Mouse (Mus musculus) MEL (cell line): Measurements from ENCODE around the gene B430305J03Rik. TPM values are rescaled to one million over a fixed set of nuclear protein-coding genes. Genes with fewer than 3 reads are reported as not detected.

Experiments
- DNase-seq: peaks from one replicate; pipeline ENCODE4 v3.0.0; 2011; ENCODE audit warnings: low read depth, low spot score
- H3K27ac ChIP-seq: 2 replicates; pipeline ENCODE4 v1.5.1; 2012; ENCODE audit warnings: low read depth, mild to moderate bottlenecking, control low read depth, low read length, moderate library complexity; ENCODE audit not compliant: control insufficient read depth
- H3K27me3 ChIP-seq, 2 experiments: fragments of 150-350 bp in 1 of 2; sonication (generic) in 1 of 2; 2 replicates each; pipeline ENCODE4 v1.6.1; 2012; ENCODE audit warnings: low read length in 2 of 2, mild to moderate bottlenecking in 2 of 2, improper control_type of control experiment in 1 of 2, moderate library complexity in 1 of 2; ENCODE audit not compliant: insufficient read depth in 2 of 2, control insufficient read depth in 1 of 2
- H3K36me3 ChIP-seq, 2 experiments: 2 replicates each; pipeline ENCODE4 v1.6.1; 2012 to 2014; ENCODE audit warnings: low read length in 2 of 2, improper control_type of control experiment in 1 of 2, inconsistent platforms in 1 of 2, mild to moderate bottlenecking in 1 of 2; ENCODE audit not compliant: insufficient read depth in 2 of 2, control insufficient read depth in 1 of 2
- H3K4me1 ChIP-seq, 2 experiments: fragments of 150-350 bp in 1 of 2; sonication (generic) in 1 of 2; 2 replicates each; pipeline ENCODE4 v1.6.1; 2012; ENCODE audit warnings: low read length in 2 of 2, improper control_type of control experiment in 1 of 2, mild to moderate bottlenecking in 1 of 2; ENCODE audit not compliant: insufficient read depth in 2 of 2, control insufficient read depth in 1 of 2
- H3K4me3 ChIP-seq, 2 experiments: fragments of 150-350 bp in 1 of 2; sonication (generic) in 1 of 2; 2 replicates each; pipeline ENCODE4 v1.5.1; 2012; ENCODE audit warnings: low read depth in 2 of 2, low read length in 2 of 2, mild to moderate bottlenecking in 2 of 2, moderate library complexity in 2 of 2, control low read depth in 1 of 2, improper control_type of control experiment in 1 of 2; ENCODE audit not compliant: control insufficient read depth in 1 of 2, insufficient read depth in 1 of 2
- H3K79me2 ChIP-seq: 2 replicates; pipeline ENCODE4 v1.6.1; 2012; ENCODE audit warnings: mild to moderate bottlenecking, low read length, moderate library complexity; ENCODE audit not compliant: control insufficient read depth, poor library complexity, insufficient read depth
- H3K9ac ChIP-seq: 2 replicates; pipeline ENCODE4 v1.6.1; 2012; ENCODE audit warnings: low read depth, mild to moderate bottlenecking, control low read depth, low read length, moderate library complexity; ENCODE audit not compliant: control insufficient read depth, poor library complexity, severe bottlenecking
- H3K9me3 ChIP-seq: fragments of 150-350 bp; sonication (generic); replicated peaks from 2 replicates; pipeline ENCODE4 v1.6.1; 2012; ENCODE audit warnings: mild to moderate bottlenecking, low read length, improper control_type of control experiment, moderate library complexity; ENCODE audit not compliant: insufficient read depth
- BHLHE40 ChIP-seq: IDR thresholded peaks from 2 replicates; pipeline ENCODE4 v1.6.1; 2012; ENCODE audit warnings: low read depth, mild to moderate bottlenecking, inconsistent platforms, low read length, improper control_type of control experiment, borderline replicate concordance
- CHD2 ChIP-seq: IDR thresholded peaks from 2 replicates; pipeline ENCODE4 v1.6.1; 2011; ENCODE audit warnings: low read length, improper control_type of control experiment
- ELF1 ChIP-seq: IDR thresholded peaks from 2 replicates; pipeline ENCODE4 v1.6.1; 2014; ENCODE audit warnings: low read depth, mild to moderate bottlenecking, inconsistent platforms, low read length, improper control_type of control experiment, moderate library complexity
- EP300 ChIP-seq, 2 experiments: IDR thresholded peaks; 2 replicates each; pipeline ENCODE4 v1.6.1; 2011; ENCODE audit warnings: improper control_type of control experiment in 2 of 2, low read length in 2 of 2, low read depth in 1 of 2, mild to moderate bottlenecking in 1 of 2
- ETS1 ChIP-seq: IDR thresholded peaks from 2 replicates; pipeline ENCODE4 v1.6.1; 2012; ENCODE audit warnings: low read depth, mild to moderate bottlenecking, inconsistent platforms, low read length, improper control_type of control experiment, moderate library complexity
- GABPA ChIP-seq: IDR thresholded peaks from 2 replicates; pipeline ENCODE4 v1.6.1; 2012; ENCODE audit warnings: low read depth, mild to moderate bottlenecking, inconsistent platforms, low read length, improper control_type of control experiment, moderate library complexity
- GATA1 ChIP-seq: IDR thresholded peaks from 2 replicates; pipeline ENCODE4 v1.6.1; 2011; ENCODE audit warnings: low read depth, low read length, improper control_type of control experiment
- MYB ChIP-seq: IDR thresholded peaks from 2 replicates; pipeline ENCODE4 v1.6.1; 2011; ENCODE audit warnings: mild to moderate bottlenecking, low read depth, low read length, improper control_type of control experiment
- NRF1 ChIP-seq: IDR thresholded peaks from 2 replicates; pipeline ENCODE4 v1.6.1; 2014; ENCODE audit warnings: low read depth, mild to moderate bottlenecking, inconsistent platforms, low read length, improper control_type of control experiment, moderate library complexity; ENCODE audit not compliant: poor library complexity, insufficient read depth, severe bottlenecking
- POLR2A ChIP-seq, 2 experiments: IDR thresholded peaks; 2 replicates each; pipeline ENCODE4 v1.6.1; 2011 to 2012; ENCODE audit warnings: low read length in 2 of 2, mild to moderate bottlenecking in 2 of 2, control low read depth in 1 of 2, improper control_type of control experiment in 1 of 2, low read depth in 1 of 2, moderate library complexity in 1 of 2; ENCODE audit not compliant: control insufficient read depth in 1 of 2, insufficient read depth in 1 of 2, poor library complexity in 1 of 2
- POLR2AphosphoS5 ChIP-seq: IDR thresholded peaks from 2 replicates; pipeline ENCODE4 v1.6.1; 2012; ENCODE audit warnings: low read depth, borderline replicate concordance, mild to moderate bottlenecking, inconsistent platforms, low read length, moderate library complexity, mixed read lengths
- RCOR1 ChIP-seq: IDR thresholded peaks from 2 replicates; pipeline ENCODE4 v1.6.1; 2012; ENCODE audit warnings: low read depth, mild to moderate bottlenecking, inconsistent platforms, low read length, improper control_type of control experiment
- SIN3A ChIP-seq: IDR thresholded peaks from 2 replicates; pipeline ENCODE4 v1.6.1; 2012; ENCODE audit warnings: low read length, improper control_type of control experiment, inconsistent platforms
- SMC3 ChIP-seq: IDR thresholded peaks from 2 replicates; pipeline ENCODE4 v1.6.1; 2011; ENCODE audit warnings: low read depth, low read length, improper control_type of control experiment
- TAL1 ChIP-seq: IDR thresholded peaks from 2 replicates; pipeline ENCODE4 v1.6.1; 2012; ENCODE audit warnings: mild to moderate bottlenecking, inconsistent platforms, low read length, moderate library complexity, mixed read lengths
- TBP ChIP-seq: IDR thresholded peaks from 2 replicates; pipeline ENCODE4 v1.8.0; 2011; ENCODE audit warnings: low read depth, low read length, improper control_type of control experiment
- TCF12 ChIP-seq: IDR thresholded peaks from 2 replicates; pipeline ENCODE4 v1.6.1; 2014; ENCODE audit warnings: low read depth, mild to moderate bottlenecking, inconsistent platforms, low read length, improper control_type of control experiment, moderate library complexity
- UBTF ChIP-seq: IDR thresholded peaks from 2 replicates; pipeline ENCODE4 v1.6.1; 2012; ENCODE audit warnings: low read depth, mild to moderate bottlenecking, inconsistent platforms, low read length, improper control_type of control experiment, moderate library complexity, borderline replicate concordance; ENCODE audit not compliant: insufficient read depth
- USF1 ChIP-seq: IDR thresholded peaks from 2 replicates; pipeline ENCODE4 v1.6.1; 2014; ENCODE audit warnings: low read depth, mild to moderate bottlenecking, inconsistent platforms, low read length, improper control_type of control experiment, moderate library complexity
- ZC3H11A ChIP-seq: IDR thresholded peaks from 2 replicates; pipeline ENCODE4 v1.6.1; 2012; ENCODE audit warnings: low read depth, mild to moderate bottlenecking, inconsistent platforms, low read length, improper control_type of control experiment
- ZKSCAN1 ChIP-seq: IDR thresholded peaks from 2 replicates; pipeline ENCODE4 v1.6.1; 2012; ENCODE audit warnings: low read depth, mild to moderate bottlenecking, inconsistent platforms, low read length, improper control_type of control experiment, moderate library complexity
- ZMIZ1 ChIP-seq: IDR thresholded peaks from 2 replicates; pipeline ENCODE4 v1.6.1; 2012; ENCODE audit warnings: low read depth, mild to moderate bottlenecking, inconsistent platforms, low read length, improper control_type of control experiment, moderate library complexity
- ZNF384 ChIP-seq: IDR thresholded peaks from 2 replicates; pipeline ENCODE4 v1.6.1; 2012; ENCODE audit warnings: low read depth, mild to moderate bottlenecking, inconsistent platforms, low read length, improper control_type of control experiment
- polyA plus RNA-seq, 2 experiments: library from polyadenylated mRNA; stranded (reverse) in 1 of 2; unstranded in 1 of 2; fragments of >175 nt in 1 of 2; fragments of >200 nt in 1 of 2; gene quantifications; 2 replicates each; pipeline versions ENCODE4 v1.2.1 to v1.2.4; 2012; ENCODE audit warnings: low replicate concordance in 2 of 2, low read depth in 1 of 2; ENCODE audit not compliant: insufficient read length in 2 of 2, insufficient read depth in 1 of 2, missing spikeins in 1 of 2
- total RNA-seq: library from RNA; depleted of rRNA; stranded (reverse); fragments of 300-350 nt; gene quantifications from 2 replicates; pipeline ENCODE4 v1.2.3, GENCODE M21; 2012

Gene B430305J03Rik
- total and polyA plus RNA-seq, 3 experiments, result 1.2 to 4.2 TPM; not detected in 1

DNA sequence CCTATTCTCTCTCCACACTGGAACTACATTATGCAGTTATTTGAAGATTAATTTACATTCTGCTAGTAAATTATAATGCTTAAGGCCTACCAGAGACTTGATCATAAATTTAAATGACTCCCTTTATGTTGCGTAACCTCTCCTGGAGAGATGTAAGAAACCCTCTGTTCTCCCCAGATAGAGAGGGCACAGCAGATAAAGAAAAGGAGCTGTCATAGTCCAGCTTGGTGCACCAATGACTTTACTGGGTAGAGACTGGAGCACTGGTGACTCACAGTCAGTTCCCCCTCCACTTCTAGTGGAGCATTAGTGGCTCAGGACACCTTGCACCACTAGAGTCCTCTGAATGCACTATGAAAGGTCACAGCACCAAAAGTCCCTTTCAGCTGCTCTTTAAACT is 27.1 kb upstream of the B430305J03Rik start:
- H3K4me3 ChIP-seq, result peak overlapping the region; percentile 19 to 56; a peak in 2 of 4 replicates
- peaks cover 0 to 26% of the 10 kb centered on the region in 2 experiments; a peak in 2 of 4 replicates for H3K36me3 ChIP-seq
- H3K79me2 ChIP-seq, result no peaks in the 10 kb centered on the region
- peak overlapping the region; percentile 46 for H3K27ac ChIP-seq
- no peaks in the 10 kb centered on the region for H3K27me3 ChIP-seq
- H3K9ac ChIP-seq, result peak overlapping the region; percentile 52
- H3K4me1 ChIP-seq, result peaks cover 18 to 34% of the 10 kb centered on the region in 2 experiments
- no peak for TF ChIP-seq ZC3H11A
- TF ChIP-seq TAL1, result peak; percentile 64
- no peak for TF ChIP-seq ZKSCAN1
- TF ChIP-seq UBTF, result no peak
- TF ChIP-seq GABPA, result no peak
- no peak for TF ChIP-seq CHD2
- no peak for TF ChIP-seq ELF1
- no peak for TF ChIP-seq NRF1
- TF ChIP-seq BHLHE40, result 0 out of 2 replicates have a peak, but pooled peaks have one; percentile 16
- no peak for TF ChIP-seq MYB
- peak; percentile 86 for TF ChIP-seq ZNF384
- peak; percentile 81 to 82 for TF ChIP-seq EP300 (IDR thresholded peaks at IDR 0.05; ENCODE audit: low read depth in 1 of 2, low read length in 2 of 2)
- no peak; the same call in 1 of the 2 replicates for TF ChIP-seq SIN3A
- TF ChIP-seq RCOR1, result peak; percentile 45; the same call in 1 of the 2 replicates
- TF ChIP-seq TBP, result no peak
- TF ChIP-seq GATA1, result peak; percentile 85
- TF ChIP-seq TCF12, result peak; percentile 79
- TF ChIP-seq USF1, result no peak
- TF ChIP-seq ETS1, result peak; percentile 70
- no peak for TF ChIP-seq ZMIZ1
- no peak for TF ChIP-seq POLR2AphosphoS5
- TF ChIP-seq SMC3, result no peak
- no peak for TF ChIP-seq POLR2A (IDR thresholded peaks at IDR 0.05; ENCODE audit: control insufficient read depth in 1 of 2, insufficient read depth in 1 of 2, low read depth in 1 of 2, low read length in 2 of 2, poor library complexity in 1 of 2)
- no peaks in the 10 kb centered on the region for H3K9me3 ChIP-seq
- peak; percentile 79 for DNase-seq
